Mouse (Mus musculus) ES-Bruce4 (cell line): ENCODE measurements around the gene Iqschfp.

Source experiments
- CTCF ChIP-seq: IDR thresholded peaks from one replicate; pipeline ENCODE4 v1.8.1; 2011; ENCODE audit warnings: low read depth, low read length
- EP300 ChIP-seq: IDR thresholded peaks from 2 replicates; pipeline ENCODE4 v1.6.1; 2011; ENCODE audit warnings: low read depth, low read length; ENCODE audit not compliant: insufficient read depth
- POLR2A ChIP-seq: IDR thresholded peaks from one replicate; pipeline ENCODE4 v1.8.1; 2011; ENCODE audit warnings: low read length; ENCODE audit not compliant: insufficient read depth

DNA sequence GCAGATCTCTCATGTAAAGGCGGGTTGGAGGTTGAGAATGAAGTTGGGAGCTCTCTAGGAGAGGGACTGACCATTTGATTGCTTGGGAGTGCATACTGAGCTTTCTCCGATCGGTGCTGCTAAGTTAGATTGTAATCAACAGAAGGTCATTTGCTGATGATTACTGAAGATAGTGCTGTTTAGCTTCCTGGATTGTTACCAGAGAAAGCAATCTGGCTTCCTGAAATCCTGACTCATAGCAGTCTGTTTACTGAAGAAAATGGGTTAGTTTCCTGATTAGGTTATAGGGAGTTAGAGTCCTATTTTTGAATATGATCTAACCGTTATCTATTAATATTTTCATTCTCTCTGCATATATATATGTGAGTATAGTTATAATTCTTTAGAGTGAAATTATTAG lies 209.3 kb downstream of the Iqschfp start:
- TF ChIP-seq POLR2A (no peak), CTCF (no peak), EP300 (no peak)
